Mouse (Mus musculus) cerebellum, adult 11 months (tissue): ENCODE data around the gene Entpd8.

ENCODE experiments used
- DNase-seq: peaks from one replicate; pipeline ENCODE4 v3.0.0; 2022

The Entpd8 gene

DNA sequence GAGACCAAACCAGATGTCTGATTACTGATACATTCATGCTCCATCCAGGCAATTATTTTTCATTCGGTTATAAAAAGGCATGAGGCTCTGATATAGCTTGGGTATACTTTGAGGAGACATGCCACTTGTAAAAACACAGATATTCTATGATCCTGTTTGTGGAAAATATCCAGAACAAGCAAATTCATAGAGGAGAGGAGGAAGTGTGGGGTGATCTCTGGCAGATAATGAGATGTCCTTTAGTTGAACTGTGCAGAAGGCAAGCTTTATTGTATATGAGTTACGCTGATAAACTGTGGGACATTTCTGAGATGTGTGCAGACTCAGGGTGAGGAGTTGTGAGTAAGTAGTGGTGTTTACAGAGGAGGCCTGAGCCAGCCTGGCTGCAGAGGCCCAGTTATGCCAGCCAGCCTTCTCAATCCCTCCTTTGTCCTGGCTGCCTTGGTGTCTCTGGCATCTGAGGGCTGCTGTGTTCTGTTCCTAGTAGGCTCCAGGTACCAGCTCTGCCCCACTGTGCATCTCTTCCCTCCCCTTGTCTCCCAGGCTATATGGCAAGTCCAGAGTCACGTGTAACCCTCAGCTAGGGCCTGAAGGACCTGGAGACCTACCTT lies 18.0 kb downstream of the Entpd8 start:
- DNase-seq = no peak

DNA sequence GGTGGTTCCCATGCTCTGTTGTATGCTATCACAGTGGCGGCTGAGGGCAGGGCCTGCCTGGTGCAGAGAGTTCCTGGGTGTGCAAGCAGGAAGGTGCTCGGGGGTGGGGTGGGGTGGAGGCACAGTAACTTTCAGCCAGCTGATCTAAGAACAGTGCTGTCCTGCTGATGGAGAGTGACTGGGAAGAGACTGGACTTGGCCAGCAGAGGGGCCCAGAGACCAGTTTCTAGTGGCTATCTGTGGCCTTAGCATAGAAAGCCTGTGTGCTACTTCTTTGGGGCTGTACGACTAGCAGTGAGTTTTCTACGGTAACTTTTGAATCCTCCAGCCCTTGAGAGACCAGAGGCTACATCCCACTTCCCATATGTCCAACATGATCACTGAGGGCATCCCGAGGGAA lies 18.9 kb downstream of the Entpd8 start:
- DNase-seq = no peak

DNA sequence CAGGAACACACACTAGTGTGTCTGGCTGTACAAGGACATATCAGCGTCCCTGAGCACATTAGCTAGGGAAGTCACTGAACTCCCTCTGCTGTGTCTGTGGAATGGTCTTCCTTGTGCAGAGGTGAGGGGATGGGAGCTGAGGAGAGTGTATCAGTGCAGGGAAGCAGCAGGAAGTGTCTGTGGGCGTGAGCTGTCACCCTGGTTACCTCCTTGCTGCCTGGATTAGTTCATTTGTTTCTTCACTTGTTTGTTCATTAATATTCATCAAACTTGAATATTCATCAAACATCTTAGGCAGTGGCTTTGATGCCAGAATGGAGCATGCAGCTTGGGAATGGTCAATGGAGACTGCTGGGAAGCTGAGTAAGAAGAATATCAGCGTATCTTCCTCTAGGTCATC lies 19.6 kb downstream of the Entpd8 start:
- DNase-seq = no peak

DNA sequence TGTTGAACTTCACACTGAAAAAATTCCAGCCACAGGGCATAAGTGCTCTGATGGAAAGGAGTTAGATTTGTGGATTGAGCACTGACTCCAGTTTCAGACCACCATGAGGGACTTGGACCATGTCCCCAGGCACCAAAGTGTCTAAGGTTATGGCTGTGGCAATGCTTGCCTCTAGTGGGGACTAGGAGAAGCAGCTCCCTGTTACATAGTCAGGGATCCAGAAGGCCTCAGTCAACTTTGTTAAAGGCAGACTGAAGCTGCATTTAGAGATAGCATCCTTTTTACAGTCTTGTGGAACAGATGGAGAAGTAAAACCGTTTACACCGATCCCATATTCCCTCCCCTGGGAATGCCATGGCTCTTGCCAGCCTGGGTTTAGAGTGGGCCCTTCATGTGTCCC lies 24.0 kb downstream of the Entpd8 start:
- no peak for DNase-seq

- DNase-seq = no peak
Observed at GRCm38 (mm10) chr2:25106045-25106444, 25.9 kb downstream of the Entpd8 start.

GRCm38 (mm10) chr2:25109487-25109886 lies 29.4 kb downstream of the Entpd8 start:
- no peak for DNase-seq

DNA sequence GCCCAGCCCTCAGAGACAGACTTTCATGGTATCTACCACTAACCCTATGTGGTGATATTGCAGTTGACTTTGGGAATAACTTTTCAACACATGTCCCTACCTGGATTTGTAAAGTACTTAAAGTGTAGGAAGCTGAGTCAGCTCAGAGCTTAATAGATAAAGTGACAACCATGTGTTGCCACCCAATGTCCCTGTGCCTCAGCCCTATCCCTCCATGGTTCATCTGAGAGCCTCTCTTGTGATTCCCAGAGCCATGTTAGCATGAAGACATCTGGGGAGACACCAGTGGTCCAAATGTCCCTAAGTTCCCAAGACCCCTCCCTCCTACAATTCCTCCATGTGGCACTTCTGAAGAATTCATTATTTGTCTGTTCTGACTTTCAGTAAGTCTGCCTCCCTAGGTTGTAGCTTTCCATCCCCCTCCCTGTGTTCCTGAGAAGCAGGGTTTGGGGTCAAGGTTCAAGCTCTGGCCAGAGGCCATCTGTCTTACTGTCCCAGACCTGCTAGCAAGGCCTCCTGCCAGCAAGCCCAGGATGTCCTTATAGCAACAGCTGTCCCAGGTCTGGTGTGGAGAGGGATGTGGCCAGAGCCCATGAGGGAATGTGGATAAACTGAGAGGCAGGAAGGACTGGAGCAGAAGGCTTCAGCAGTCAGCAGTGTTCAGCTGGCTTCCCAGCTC lies 30.5 kb downstream of the Entpd8 start:
- DNase-seq = no peak

GRCm38 (mm10) chr2:25111184-25111791 lies 31.2 kb downstream of the Entpd8 start:
- no peak for DNase-seq

- no peak for DNase-seq
Observed at GRCm38 (mm10) chr2:25114308-25114707, 34.2 kb downstream of the Entpd8 start.

- DNase-seq = no peak
Observed at GRCm38 (mm10) chr2:25115442-25115841, 35.3 kb downstream of the Entpd8 start.

- no peak for DNase-seq
Observed at GRCm38 (mm10) chr2:25120963-25121362, 40.9 kb downstream of the Entpd8 start.

GRCm38 (mm10) chr2:25122666-25123065 lies 42.6 kb downstream of the Entpd8 start:
- no peak for DNase-seq

GRCm38 (mm10) chr2:25123527-25123926 lies 43.4 kb downstream of the Entpd8 start:
- no peak for DNase-seq

DNA sequence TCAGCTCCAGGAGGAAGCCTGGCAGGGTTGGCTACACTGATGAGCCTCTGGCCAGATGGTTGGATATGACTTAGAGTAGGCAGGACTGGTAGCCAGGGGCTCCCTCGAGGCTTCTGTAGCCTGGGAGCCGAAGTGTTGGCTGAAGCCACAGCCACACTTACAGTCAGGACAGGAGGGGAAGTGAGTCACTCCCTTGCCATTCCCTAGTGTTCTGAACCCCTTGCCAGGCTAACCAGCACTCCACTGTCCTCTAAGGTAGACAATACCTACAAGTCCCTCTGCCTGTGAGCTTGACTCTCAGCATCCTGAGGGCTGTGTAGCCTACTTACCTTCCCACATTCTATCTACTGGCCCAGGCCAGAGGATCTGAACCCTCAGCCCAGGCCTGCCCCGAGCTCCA lies 44.3 kb downstream of the Entpd8 start:
- no peak for DNase-seq

- no peak for DNase-seq
Observed at GRCm38 (mm10) chr2:25125146-25125545, 45.0 kb downstream of the Entpd8 start.

GRCm38 (mm10) chr2:25126011-25127010 lies 46.2 kb downstream of the Entpd8 start:
- no peak for DNase-seq

DNA sequence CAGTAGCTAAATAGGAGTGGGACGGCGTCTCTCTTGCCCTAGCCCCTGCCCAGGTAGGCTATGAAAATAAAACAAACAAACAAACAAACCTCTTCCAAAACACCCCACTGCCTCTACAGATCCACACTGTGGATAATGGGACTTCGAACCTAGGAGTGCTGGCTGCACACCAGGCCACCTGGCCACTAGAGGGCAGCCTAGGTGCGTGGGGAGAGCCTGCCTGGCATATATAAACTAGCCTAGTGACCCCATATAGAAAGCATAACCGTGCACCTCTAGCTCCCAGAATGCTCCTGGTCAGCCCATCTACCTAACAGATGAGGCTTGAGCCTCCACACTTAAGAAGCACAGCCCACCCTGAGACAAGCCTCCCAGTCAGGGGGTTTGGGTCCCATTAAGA lies 47.1 kb downstream of the Entpd8 start:
- DNase-seq = peak; percentile 4

DNA sequence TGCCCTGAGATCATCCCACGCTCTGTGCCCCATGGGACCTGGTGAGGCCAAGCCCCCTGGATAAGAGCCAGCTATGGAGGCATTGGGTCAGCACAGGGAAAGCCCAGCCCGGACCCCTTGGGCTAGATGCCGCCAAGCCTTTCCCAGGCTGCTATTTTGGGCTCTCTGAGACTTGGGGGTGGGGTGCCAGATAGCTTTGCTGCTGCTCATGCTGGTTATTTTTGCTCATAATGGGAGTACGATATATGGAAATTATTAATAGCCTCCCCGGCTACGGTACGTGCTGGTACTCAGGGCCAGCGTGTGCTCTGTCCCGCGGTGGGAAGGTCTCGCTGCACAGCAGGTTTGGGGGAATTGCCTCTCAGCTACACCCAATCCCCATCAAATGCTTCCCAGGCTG lies 48.0 kb downstream of the Entpd8 start:
- no peak for DNase-seq

DNA sequence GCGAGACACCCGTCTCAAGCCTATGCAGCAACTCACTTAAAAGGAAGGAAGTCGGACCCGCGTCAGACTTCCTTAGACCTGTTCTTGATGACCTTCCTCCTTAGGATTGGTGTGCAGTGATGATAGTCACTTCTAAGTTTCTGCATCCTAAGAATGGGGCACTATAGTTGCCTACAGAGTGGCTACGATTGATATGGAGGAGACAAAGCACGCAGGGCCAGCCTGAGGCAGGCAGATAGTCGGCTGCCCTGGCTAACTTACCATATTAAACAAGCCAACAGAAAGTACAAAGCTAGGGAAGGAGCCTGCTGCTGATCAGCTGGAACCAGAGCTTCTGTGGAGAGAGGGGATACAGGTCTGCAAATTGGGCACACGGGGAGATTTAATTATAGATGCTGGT lies 51.5 kb downstream of the Entpd8 start:
- no peak for DNase-seq
